Mouse (Mus musculus) stomach, postnatal 0 days (tissue): ENCODE results near the gene Jazf1. TPM values are rescaled to one million over a fixed set of nuclear protein-coding genes. Genes with fewer than 3 reads are reported as not detected.
A peak's percentile ranks its signal among the peaks of the same experiment; 100 is the strongest.

Experiments used
- ATAC-seq: fragments of 200-750 bp; cut with Nextera tagmentation; 2 replicates; pipeline ENCODE4 v1.8.0; 2017; ENCODE audit not compliant: low FRiP score, low TSS enrichment
- DNase-seq: peaks from one replicate; pipeline ENCODE4 v3.0.0-alpha.2; 2016; ENCODE audit warnings: low spot score
- H3K27ac ChIP-seq: fragments of 300-500 bp; sonication (generic); replicated peaks from 2 replicates; pipeline ENCODE4 v1.5.1; 2014; ENCODE audit warnings: mild to moderate bottlenecking, control low read depth
- H3K27me3 ChIP-seq: fragments of 300-500 bp; sonication (generic); 2 replicates; pipeline ENCODE4 v1.6.1; 2014; ENCODE audit warnings: low read length; ENCODE audit not compliant: control insufficient read depth, insufficient read depth
- H3K36me3 ChIP-seq: fragments of 300-500 bp; sonication (generic); 2 replicates; pipeline ENCODE4 v1.6.1; 2014; ENCODE audit warnings: low read length, mixed read lengths; ENCODE audit not compliant: control insufficient read depth, insufficient read depth
- H3K4me1 ChIP-seq: fragments of 300-500 bp; sonication (generic); replicated peaks from 2 replicates; pipeline ENCODE4 v1.6.1; 2014; ENCODE audit warnings: antibody characterized with exemption; ENCODE audit not compliant: control insufficient read depth, insufficient read depth
- H3K4me2 ChIP-seq: fragments of 300-500 bp; sonication (generic); replicated peaks from 2 replicates; pipeline ENCODE4 v1.6.1; 2014; ENCODE audit warnings: low read depth, mild to moderate bottlenecking, control low read depth, moderate library complexity
- H3K4me3 ChIP-seq: fragments of 300-500 bp; sonication (generic); 2 replicates; pipeline ENCODE4 v1.5.1; 2014; ENCODE audit warnings: low read depth, low read length, control low read depth
- H3K9ac ChIP-seq: fragments of 300-500 bp; sonication (generic); 2 replicates; pipeline ENCODE4 v1.6.1; 2014; ENCODE audit warnings: mild to moderate bottlenecking, low read length, control low read depth, mixed read lengths
- H3K9me3 ChIP-seq: fragments of 300-500 bp; sonication (generic); 2 replicates; pipeline ENCODE4 v1.6.1; 2016; ENCODE audit warnings: low read length; ENCODE audit not compliant: control insufficient read depth
- CTCF ChIP-seq: IDR thresholded peaks from 2 replicates; pipeline ENCODE4 v1.5.1; 2016; ENCODE audit warnings: antibody characterized with exemption, low read depth, mild to moderate bottlenecking, moderate library complexity
- EP300 ChIP-seq: optimal IDR thresholded peaks from 2 replicates; pipeline ENCODE3; 2016; ENCODE audit warnings: antibody characterized with exemption
- WGBS: fragments of 180-500 bp; shearing (Covaris S2); extraction: QIAGEN DNeasy Blood & Tissue Kit; methylation state at CpG from one replicate; pipeline ENCODE4 v1.1.7; 2014; 5-methylcytosine and 5-hydroxymethylcytosine counted together
- polyA plus RNA-seq: library from polyadenylated mRNA; unstranded; fragments of >200 nt; fragmentation: Nextera tagmentation; extraction: Ambion mirVana; gene quantifications from 2 replicates; pipeline ENCODE4 v1.2.1, GENCODE M21; 2015

The Jazf1 gene
- polyA plus RNA-seq, 1 experiment from 2014 or later = 5.1 TPM

- H3K4me3 ChIP-seq = no peak overlapping the region
- TF ChIP-seq EP300 (no peak), CTCF (no peak)
- no peak overlapping the region for H3K27ac ChIP-seq
- no peaks in the 10 kb centered on the region for H3K36me3 ChIP-seq
- no peak overlapping the region for H3K9ac ChIP-seq
- WGBS = 83% methylated on average over 2 of the region's 2 CpGs
- H3K9me3 ChIP-seq = no peaks in the 10 kb centered on the region
- H3K27me3 ChIP-seq = no peaks in the 10 kb centered on the region
- no peaks in the 10 kb centered on the region for H3K4me1 ChIP-seq
- no peak for ATAC-seq
- no peak overlapping the region for H3K4me2 ChIP-seq
- DNase-seq = no peak
Observed at GRCm38 (mm10) chr6:52822625-52823024, 245.8 kb downstream of the Jazf1 start.

DNA sequence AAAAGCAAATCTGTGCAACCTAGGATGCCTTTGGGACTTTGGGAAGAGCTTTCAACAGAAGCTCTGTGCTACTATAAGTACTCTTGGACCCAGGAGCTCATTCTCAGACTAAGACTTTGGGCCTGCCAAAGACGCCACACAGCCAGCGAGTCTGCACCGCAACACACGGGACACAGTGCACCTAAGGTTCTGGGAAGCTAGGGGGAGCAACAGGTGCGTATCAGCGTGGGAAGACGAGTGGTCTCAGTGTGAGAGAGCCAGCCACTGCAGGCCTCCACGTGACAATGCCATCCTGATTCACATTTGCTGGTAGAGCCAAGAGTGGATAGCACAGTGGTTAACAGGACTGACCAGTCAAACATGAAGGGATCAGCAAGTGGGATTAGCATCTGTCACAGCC lies 249.1 kb downstream of the Jazf1 start:
- DNase-seq = no peak
- TF ChIP-seq EP300 (no peak), CTCF (no peak)
- H3K4me2 ChIP-seq = no peak overlapping the region
- no peak overlapping the region for H3K27ac ChIP-seq
- no peaks in the 10 kb centered on the region for H3K4me1 ChIP-seq
- no peak overlapping the region for H3K4me3 ChIP-seq
- WGBS = 74% methylated on average over 8 of the region's 8 CpGs
- ATAC-seq = no peak
- no peaks in the 10 kb centered on the region for H3K9me3 ChIP-seq
- no peak overlapping the region for H3K9ac ChIP-seq
- no peaks in the 10 kb centered on the region for H3K36me3 ChIP-seq
- no peaks in the 10 kb centered on the region for H3K27me3 ChIP-seq

DNA sequence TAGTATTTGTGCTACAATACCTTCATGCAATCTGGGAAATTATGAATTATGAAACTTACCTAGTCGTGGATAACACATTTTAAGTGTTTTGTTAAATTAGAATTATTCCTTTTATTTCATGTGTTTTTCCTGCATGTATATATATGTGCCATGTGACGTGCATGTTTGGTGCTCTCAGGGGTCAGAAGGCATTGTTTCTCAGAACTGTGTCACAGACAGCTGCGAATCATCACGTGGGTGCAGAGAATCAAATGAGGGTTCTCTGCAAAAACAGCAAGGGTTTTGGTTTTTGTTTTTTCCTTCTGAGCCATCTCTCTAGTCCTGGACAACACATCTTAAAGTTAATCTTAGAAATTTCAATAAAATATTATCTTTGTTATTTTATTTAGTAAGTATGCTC lies 250.4 kb downstream of the Jazf1 start:
- Histone ChIP-seq H3K9me3 (no peaks in the 10 kb centered on the region), H3K27me3 (no peaks in the 10 kb centered on the region)
- 86% methylated on average over 4 of the region's 4 CpGs for WGBS

GRCm38 (mm10) chr6:52817203-52817874 lies 251.1 kb downstream of the Jazf1 start:
- no peak overlapping the region for H3K9ac ChIP-seq
- no peak for TF ChIP-seq EP300
- TF ChIP-seq CTCF = no peak
- no peaks in the 10 kb centered on the region for H3K9me3 ChIP-seq
- no peaks in the 10 kb centered on the region for H3K27me3 ChIP-seq
- H3K4me3 ChIP-seq = no peak overlapping the region
- DNase-seq (no peak), ATAC-seq (no peak)
- H3K4me1 ChIP-seq = no peaks in the 10 kb centered on the region
- H3K36me3 ChIP-seq = no peaks in the 10 kb centered on the region
- no peak overlapping the region for H3K4me2 ChIP-seq
- 81% methylated on average over 10 of the region's 10 CpGs for WGBS
- H3K27ac ChIP-seq = no peak overlapping the region

More for the DNA sequence above, 250.4 kb downstream of the Jazf1 start:
- TF ChIP-seq CTCF (no peak), EP300 (no peak)
- Histone ChIP-seq H3K4me3 (no peak overlapping the region), H3K27ac (no peak overlapping the region), H3K4me2 (no peak overlapping the region), H3K4me1 (no peaks in the 10 kb centered on the region), H3K9ac (no peak overlapping the region), H3K36me3 (no peaks in the 10 kb centered on the region)
- DNase-seq (no peak), ATAC-seq (no peak)

DNA sequence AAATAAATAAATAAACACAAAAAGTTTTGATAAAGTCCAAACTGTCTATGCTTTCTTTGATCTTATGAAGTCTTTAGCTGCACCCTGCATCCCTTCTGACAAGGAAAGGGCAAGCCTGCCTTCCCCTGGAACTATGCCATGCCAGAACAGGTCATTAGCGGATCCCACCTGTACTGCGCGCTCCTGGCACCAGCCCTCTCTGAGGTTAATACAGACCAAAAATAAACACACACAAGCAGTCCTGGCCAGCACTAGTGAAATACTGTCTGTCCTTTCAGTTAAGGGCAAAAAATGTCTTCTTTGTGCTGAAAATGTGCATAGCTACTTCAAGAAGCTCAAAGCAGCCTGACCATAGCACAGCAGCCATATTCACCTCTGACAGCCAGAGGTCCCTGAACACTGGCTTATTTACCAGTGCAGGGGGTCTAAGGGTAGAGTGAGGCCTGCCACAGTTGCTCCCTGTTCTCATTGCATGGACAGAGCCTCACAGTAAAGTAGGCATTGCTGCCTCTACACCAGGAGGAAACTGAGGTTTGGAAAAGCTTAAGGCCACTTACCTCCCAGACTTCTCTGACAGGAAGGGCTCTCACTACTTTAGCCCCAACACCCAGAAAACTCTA lies 263.1 kb downstream of the Jazf1 start:
- ATAC-seq (no peak), DNase-seq (no peak)
- Histone ChIP-seq H3K36me3 (no peaks in the 10 kb centered on the region), H3K4me1 (no peaks in the 10 kb centered on the region), H3K4me3 (no peak overlapping the region), H3K27me3 (no peaks in the 10 kb centered on the region), H3K4me2 (no peak overlapping the region), H3K9me3 (no peaks in the 10 kb centered on the region), H3K27ac (no peak overlapping the region), H3K9ac (no peak overlapping the region)
- TF ChIP-seq EP300 (no peak), CTCF (no peak)
- 77% methylated on average over 3 of the region's 3 CpGs for WGBS

DNA sequence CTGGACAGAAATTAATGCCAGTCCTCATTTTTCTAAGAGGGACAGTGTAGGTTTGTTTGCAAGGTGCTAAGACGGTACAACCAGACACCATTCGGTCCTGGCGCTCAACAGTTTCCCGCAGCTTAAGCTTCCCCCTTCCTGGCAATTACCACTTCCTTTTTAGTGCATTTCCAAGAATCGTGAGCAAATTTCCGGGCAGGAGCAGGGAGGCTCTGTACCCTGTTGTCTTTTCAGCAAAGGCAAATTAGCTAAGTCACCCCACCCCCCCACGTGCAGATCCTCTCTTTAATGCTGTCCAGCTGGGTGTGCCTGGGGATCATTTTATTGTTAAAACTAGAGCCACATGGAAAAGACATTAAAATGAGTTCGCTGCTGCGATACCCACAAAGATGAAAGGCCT lies 266.2 kb downstream of the Jazf1 start:
- Histone ChIP-seq H3K4me2 (no peak overlapping the region), H3K9ac (no peak overlapping the region), H3K27ac (peak overlapping the region; percentile 53; the same call in 1 of the 2 replicates), H3K9me3 (no peaks in the 10 kb centered on the region), H3K27me3 (no peaks in the 10 kb centered on the region), H3K36me3 (no peaks in the 10 kb centered on the region), H3K4me3 (no peak overlapping the region), H3K4me1 (no peaks in the 10 kb centered on the region)
- no peak for DNase-seq
- TF ChIP-seq CTCF (no peak), EP300 (peak; percentile 26)
- 53% methylated on average over 9 of the region's 9 CpGs for WGBS
- no peak; the same call in 1 of the 2 replicates for ATAC-seq
